Mouse (Mus musculus) testis, adult 2 months (tissue): ENCODE measurements around the gene Ntrk2.

Source experiments
- CTCF ChIP-seq: fragments of 200-500 bp; IDR thresholded peaks from 2 replicates; pipeline ENCODE4 v1.5.1; 2012; ENCODE audit warnings: low read depth, mild to moderate bottlenecking, inconsistent platforms, low read length, moderate library complexity; ENCODE audit not compliant: control insufficient read depth, insufficient read depth, insufficient replicate concordance
- POLR2A ChIP-seq: fragments of 200-500 bp; IDR thresholded peaks from 2 replicates; pipeline ENCODE4 v1.6.1; 2012; ENCODE audit warnings: low read depth, mild to moderate bottlenecking, inconsistent platforms, low read length, moderate library complexity; ENCODE audit not compliant: control insufficient read depth

DNA sequence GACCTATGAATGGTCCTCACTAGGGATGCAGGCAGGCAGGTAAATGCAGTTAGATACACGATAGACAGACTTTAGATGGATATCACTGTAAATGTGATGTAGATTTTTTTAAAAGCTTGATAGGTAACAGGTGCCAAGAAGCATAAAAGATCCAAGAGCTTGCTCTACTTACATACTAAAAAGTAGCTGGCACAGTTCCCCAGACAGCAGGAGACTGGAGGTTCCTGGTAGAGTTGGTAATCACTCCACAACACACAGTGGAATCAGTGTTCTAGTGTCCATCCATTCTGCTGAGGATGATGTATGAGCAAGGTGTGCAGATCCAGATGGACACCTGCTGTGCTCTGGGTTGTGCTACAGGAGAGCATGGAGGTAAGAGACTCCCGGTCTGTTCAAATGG lies 93.0 kb downstream of the Ntrk2 start:
- TF ChIP-seq CTCF, result no peak
- no peak for TF ChIP-seq POLR2A
